Mouse (Mus musculus): ENCODE results near the gene Polr1d. TPM values are rescaled to one million over a fixed set of nuclear protein-coding genes. Genes with fewer than 3 reads are reported as not detected.
A peak's percentile ranks its signal among the peaks of the same experiment; 100 is the strongest.

Gene Polr1d
- polyA plus RNA-seq, 1 experiment from 2014 or later, result 89.7 TPM

DNA sequence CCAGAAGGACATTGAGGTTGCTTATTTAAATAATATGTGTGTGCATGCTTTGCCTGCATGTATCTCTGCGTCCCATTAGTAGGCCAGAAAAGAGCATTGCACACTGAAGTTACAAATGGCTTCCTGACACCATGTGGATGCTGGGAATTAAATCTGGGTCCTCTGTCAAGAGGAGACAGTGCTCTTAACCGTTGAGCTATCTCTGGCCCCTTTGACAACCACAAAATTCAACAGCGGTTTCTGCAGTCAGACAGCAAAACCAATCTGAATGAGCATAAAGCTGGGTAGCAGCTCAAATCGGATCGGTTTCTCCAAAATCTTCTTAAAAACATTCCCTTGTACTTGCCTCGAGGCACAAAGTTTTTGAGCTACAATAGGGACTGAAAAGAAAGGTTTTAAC lies 23.8 kb upstream of the Polr1d start:
- Histone ChIP-seq H3K36me3 (ENCODE audit: control insufficient read depth, insufficient read depth, low read length) (no peaks in the 10 kb centered on the region), H3K4me1 (ENCODE audit: control insufficient read depth, insufficient read depth, low read length) (peaks cover 14% of the 10 kb centered on the region), H3K9me3 (replicated peaks; ENCODE audit: control insufficient read depth, low read length, poor library complexity, severe bottlenecking) (no peaks in the 10 kb centered on the region), H3K27me3 (ENCODE audit: control insufficient read depth, insufficient read depth, low read depth, low read length) (no peaks in the 10 kb centered on the region), H3K4me3 (ENCODE audit: low read depth, low read length) (no peak overlapping the region), H3K27ac (ENCODE audit: low read length) (no peak overlapping the region), H3K9ac (ENCODE audit: low read depth, low read length) (no peak overlapping the region), H3K4me2 (ENCODE audit: low read length) (no peak overlapping the region)
- no peak for ATAC-seq
- 75% methylated on average over 6 of the region's 6 CpGs for WGBS

DNA sequence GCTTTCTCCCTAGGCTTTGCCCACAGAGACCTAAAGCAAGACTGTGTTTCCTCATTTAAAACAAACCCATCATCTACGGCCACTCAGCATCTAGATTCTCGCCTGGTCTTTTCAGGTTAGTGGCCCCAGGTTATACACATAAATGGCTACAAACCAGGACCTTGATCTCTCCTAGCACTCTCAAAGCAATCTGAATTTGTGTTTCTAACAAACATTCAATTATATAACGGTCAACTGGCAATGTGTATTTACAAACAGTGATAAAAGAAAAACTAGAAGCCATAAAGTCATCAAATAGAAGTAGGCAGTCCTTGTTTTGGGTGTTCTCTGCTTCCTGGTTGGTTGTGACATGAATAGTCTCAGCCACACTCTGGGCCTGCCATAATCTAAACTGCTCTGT lies 23.4 kb upstream of the Polr1d start:
- H3K4me3 ChIP-seq (ENCODE audit: low read depth, low read length), result no peak overlapping the region
- H3K4me2 ChIP-seq (ENCODE audit: low read length), result no peak overlapping the region
- H3K36me3 ChIP-seq (ENCODE audit: control insufficient read depth, insufficient read depth, low read length), result no peaks in the 10 kb centered on the region
- no peak for ATAC-seq
- H3K9ac ChIP-seq (ENCODE audit: low read depth, low read length), result no peak overlapping the region
- peaks cover 14% of the 10 kb centered on the region for H3K4me1 ChIP-seq (ENCODE audit: control insufficient read depth, insufficient read depth, low read length)
- no peaks in the 10 kb centered on the region for H3K27me3 ChIP-seq (ENCODE audit: control insufficient read depth, insufficient read depth, low read depth, low read length)
- WGBS, result 85% methylated on average over 3 of the region's 3 CpGs
- no peak overlapping the region for H3K27ac ChIP-seq (ENCODE audit: low read length)
- H3K9me3 ChIP-seq (replicated peaks; ENCODE audit: control insufficient read depth, low read length, poor library complexity, severe bottlenecking), result no peaks in the 10 kb centered on the region

DNA sequence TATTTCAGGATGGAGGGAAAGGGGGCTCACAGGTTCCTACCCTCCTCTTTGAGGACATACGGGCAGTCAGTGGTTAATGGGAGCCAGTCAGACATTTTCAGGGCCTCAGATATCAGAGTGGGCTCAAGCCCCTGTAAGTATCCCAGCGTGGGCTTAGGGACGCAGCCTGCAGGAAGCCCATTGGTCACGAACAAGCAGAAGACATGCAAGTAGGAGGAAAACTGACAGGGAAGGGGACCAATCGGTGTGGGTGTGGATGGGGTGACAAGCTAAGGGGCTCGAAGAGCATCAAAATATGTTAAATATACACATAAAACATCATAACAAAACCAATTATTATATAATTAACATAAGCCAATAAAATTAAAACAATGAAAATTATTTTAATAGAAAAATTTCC lies 22.5 kb upstream of the Polr1d start:
- Histone ChIP-seq H3K4me1 (ENCODE audit: control insufficient read depth, insufficient read depth, low read length) (peaks cover 14% of the 10 kb centered on the region), H3K4me3 (ENCODE audit: low read depth, low read length) (no peak overlapping the region), H3K27me3 (ENCODE audit: control insufficient read depth, insufficient read depth, low read depth, low read length) (no peaks in the 10 kb centered on the region), H3K27ac (ENCODE audit: low read length) (no peak overlapping the region), H3K4me2 (ENCODE audit: low read length) (no peak overlapping the region), H3K36me3 (ENCODE audit: control insufficient read depth, insufficient read depth, low read length) (no peaks in the 10 kb centered on the region), H3K9me3 (replicated peaks; ENCODE audit: control insufficient read depth, low read length, poor library complexity, severe bottlenecking) (no peaks in the 10 kb centered on the region), H3K9ac (ENCODE audit: low read depth, low read length) (no peak overlapping the region)
- WGBS, result 77% methylated on average over 6 of the region's 6 CpGs
- peak; percentile 30; the same call in 1 of the 2 replicates for ATAC-seq

DNA sequence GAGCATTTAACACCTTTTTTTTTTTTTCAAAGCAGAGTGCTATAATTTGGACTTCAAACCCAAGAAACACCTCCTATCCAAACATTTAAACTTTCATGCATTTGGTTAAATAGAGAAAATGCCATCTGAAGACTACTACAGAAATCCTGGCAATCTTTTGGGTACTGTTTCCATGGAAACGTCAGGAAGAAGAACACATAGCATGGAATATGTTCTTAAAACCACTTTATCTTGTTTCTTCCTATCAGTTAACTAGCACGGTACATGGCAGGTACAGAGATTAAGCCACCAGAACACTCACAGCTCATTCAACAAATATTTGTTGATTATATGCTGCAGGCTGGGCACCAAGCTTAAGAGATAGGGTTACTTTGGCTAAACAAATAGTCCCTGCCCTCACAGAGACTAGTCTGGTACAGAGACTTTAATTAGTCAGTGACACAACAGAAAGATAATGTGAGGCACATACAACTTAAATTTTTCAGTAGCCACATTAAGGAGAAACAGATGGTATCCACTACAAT lies 22.0 kb upstream of the Polr1d start:
- ATAC-seq, result no peak
- no peaks in the 10 kb centered on the region for H3K27me3 ChIP-seq (ENCODE audit: control insufficient read depth, insufficient read depth, low read depth, low read length)
- no peak overlapping the region for H3K4me2 ChIP-seq (ENCODE audit: low read length)
- WGBS, result 65% methylated on average over 2 of the region's 2 CpGs
- no peaks in the 10 kb centered on the region for H3K36me3 ChIP-seq (ENCODE audit: control insufficient read depth, insufficient read depth, low read length)
- H3K4me3 ChIP-seq (ENCODE audit: low read depth, low read length), result no peak overlapping the region
- no peak overlapping the region for H3K27ac ChIP-seq (ENCODE audit: low read length)
- H3K9me3 ChIP-seq (replicated peaks; ENCODE audit: control insufficient read depth, low read length, poor library complexity, severe bottlenecking), result no peaks in the 10 kb centered on the region
- peaks cover 14% of the 10 kb centered on the region for H3K4me1 ChIP-seq (ENCODE audit: control insufficient read depth, insufficient read depth, low read length)
- no peak overlapping the region for H3K9ac ChIP-seq (ENCODE audit: low read depth, low read length)

DNA sequence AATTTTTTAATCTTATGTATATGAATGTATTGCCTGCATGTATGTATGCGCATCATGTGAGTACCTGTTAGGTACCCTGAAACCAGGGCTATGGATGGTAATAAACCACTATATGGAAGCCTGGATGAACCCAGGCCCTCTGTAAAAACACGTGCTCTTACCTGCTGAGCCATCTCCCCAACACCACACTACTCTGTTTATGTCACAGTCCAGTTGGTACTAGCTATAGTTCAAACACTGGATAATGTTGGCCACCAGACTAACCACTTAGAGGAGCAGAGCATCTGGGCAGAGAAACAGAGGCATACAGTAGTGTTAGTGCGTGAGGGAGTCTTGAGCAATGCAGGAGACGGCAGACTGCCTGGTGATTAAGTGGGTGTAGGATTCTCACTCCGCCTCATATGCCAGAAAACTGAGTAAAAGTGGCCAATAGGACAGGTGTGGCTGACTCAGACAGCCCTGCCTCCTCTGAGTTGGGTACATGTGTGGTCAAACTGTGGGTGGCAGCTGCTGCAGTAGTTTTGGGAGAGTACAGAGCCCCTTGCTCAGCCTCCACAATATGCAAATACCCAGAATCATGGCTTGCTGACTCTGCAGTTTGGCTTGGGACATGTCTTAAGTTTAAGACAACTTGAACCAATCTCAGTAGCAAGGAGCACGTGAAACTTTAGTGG lies 21.1 kb upstream of the Polr1d start:
- no peak overlapping the region for H3K9ac ChIP-seq (ENCODE audit: low read depth, low read length)
- no peaks in the 10 kb centered on the region for H3K36me3 ChIP-seq (ENCODE audit: control insufficient read depth, insufficient read depth, low read length)
- WGBS, result 95% methylated on average over 6 of the region's 6 CpGs
- H3K27ac ChIP-seq (ENCODE audit: low read length), result no peak overlapping the region
- no peak overlapping the region for H3K4me2 ChIP-seq (ENCODE audit: low read length)
- no peaks in the 10 kb centered on the region for H3K27me3 ChIP-seq (ENCODE audit: control insufficient read depth, insufficient read depth, low read depth, low read length)
- peaks cover 14% of the 10 kb centered on the region for H3K4me1 ChIP-seq (ENCODE audit: control insufficient read depth, insufficient read depth, low read length)
- no peaks in the 10 kb centered on the region for H3K9me3 ChIP-seq (replicated peaks; ENCODE audit: control insufficient read depth, low read length, poor library complexity, severe bottlenecking)
- H3K4me3 ChIP-seq (ENCODE audit: low read depth, low read length), result no peak overlapping the region
- ATAC-seq, result no peak

DNA sequence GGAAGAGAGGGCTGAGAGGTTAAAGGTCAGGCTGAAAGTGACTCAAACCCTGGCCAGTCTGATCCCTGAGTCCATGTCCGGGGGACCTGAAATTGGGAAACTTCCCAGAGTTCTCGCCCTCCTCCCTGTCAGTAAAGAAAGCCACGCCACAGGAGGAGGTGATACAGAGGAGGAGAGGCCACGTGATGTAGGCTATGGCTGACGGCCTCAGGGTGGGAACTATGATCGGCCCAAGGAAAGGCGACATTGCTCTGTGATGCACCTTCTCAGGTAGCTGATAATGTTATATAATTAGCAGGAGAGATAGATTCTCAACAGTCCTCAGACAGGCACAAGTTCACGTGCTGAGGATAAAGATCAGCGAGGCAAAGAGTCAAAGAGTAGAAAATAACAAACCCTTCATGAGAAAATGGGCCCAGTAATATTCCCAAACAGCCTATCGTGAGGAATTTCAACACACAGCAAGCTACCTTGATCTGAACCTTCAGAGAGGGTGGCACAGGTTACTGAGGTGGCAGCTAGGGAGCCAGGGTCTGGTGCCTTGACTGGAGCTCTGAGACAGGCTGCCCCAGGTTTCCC lies 20.0 kb upstream of the Polr1d start:
- Histone ChIP-seq H3K4me2 (ENCODE audit: low read length) (no peak overlapping the region), H3K27ac (ENCODE audit: low read length) (no peak overlapping the region), H3K9ac (ENCODE audit: low read depth, low read length) (no peak overlapping the region), H3K4me3 (ENCODE audit: low read depth, low read length) (no peak overlapping the region), H3K4me1 (ENCODE audit: control insufficient read depth, insufficient read depth, low read length) (peaks cover 9% of the 10 kb centered on the region), H3K27me3 (ENCODE audit: control insufficient read depth, insufficient read depth, low read depth, low read length) (no peaks in the 10 kb centered on the region), H3K36me3 (ENCODE audit: control insufficient read depth, insufficient read depth, low read length) (no peaks in the 10 kb centered on the region), H3K9me3 (replicated peaks; ENCODE audit: control insufficient read depth, low read length, poor library complexity, severe bottlenecking) (no peaks in the 10 kb centered on the region)
- WGBS, result 89% methylated on average over 10 of the region's 10 CpGs
- ATAC-seq, result no peak

DNA sequence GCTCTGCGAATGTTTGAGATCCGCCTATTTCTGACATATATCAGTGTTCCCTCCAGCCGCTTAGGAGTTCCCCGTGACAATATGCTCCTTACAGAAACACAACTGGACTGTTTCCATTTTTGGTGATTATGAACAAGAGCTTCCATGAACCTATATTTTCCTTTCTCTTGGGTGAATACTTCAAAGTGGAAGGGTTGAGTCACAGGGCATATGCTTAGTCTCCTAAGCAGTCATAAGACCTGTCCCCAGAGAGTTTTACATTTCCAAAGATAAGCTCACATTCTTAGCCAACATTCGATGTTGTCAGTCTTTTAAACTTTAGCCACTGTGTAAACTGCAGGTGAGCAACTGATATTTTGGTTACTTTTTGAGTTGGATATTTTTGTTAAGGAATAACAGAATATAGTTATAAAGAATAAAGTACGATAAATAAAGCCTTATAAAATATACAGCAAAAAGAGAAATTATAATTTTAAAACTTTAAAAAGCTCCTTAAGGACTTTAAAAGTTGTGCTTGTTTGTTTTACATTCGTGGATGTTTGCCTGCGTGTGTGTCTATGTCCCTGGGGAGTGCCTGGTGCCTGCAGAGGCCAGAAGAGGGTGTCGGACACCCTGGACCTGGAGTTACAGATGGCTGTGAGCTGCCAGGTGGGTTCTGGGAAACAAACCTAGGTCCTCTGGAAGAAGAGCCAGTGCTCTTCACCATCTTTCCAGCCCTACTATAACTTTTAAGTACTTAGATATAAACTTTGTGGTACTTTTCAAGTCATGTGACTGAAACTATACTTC lies 19.0 kb upstream of the Polr1d start:
- Histone ChIP-seq H3K9me3 (replicated peaks; ENCODE audit: control insufficient read depth, low read length, poor library complexity, severe bottlenecking) (no peaks in the 10 kb centered on the region), H3K27ac (ENCODE audit: low read length) (no peak overlapping the region), H3K27me3 (ENCODE audit: control insufficient read depth, insufficient read depth, low read depth, low read length) (no peaks in the 10 kb centered on the region), H3K4me3 (ENCODE audit: low read depth, low read length) (no peak overlapping the region), H3K4me2 (ENCODE audit: low read length) (no peak overlapping the region), H3K36me3 (ENCODE audit: control insufficient read depth, insufficient read depth, low read length) (no peaks in the 10 kb centered on the region), H3K9ac (ENCODE audit: low read depth, low read length) (no peak overlapping the region), H3K4me1 (ENCODE audit: control insufficient read depth, insufficient read depth, low read length) (peaks cover 3% of the 10 kb centered on the region)
- ATAC-seq, result no peak
- WGBS, result 90% methylated on average over 9 of the region's 9 CpGs

DNA sequence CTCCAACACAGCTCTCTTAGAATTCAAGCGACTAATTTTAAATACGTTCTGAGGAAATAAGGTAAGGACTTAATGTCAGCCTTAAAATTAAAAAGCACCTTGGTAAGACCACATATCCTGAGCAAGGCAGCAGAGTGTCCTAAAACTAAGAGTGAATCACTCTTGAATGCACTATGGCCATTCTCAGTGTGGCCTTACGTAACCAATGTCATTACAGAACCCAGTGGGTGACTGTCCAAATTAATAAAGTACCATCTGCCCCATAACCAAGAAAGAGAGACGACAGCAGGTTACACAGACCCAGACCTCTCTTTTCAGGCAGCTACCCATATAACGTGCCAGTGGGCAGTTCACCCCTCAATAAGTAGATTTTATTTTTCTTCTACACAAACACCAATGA lies 18.2 kb upstream of the Polr1d start:
- Histone ChIP-seq H3K27ac (ENCODE audit: low read length) (no peak overlapping the region), H3K4me3 (ENCODE audit: low read depth, low read length) (no peak overlapping the region), H3K27me3 (ENCODE audit: control insufficient read depth, insufficient read depth, low read depth, low read length) (no peaks in the 10 kb centered on the region), H3K4me1 (ENCODE audit: control insufficient read depth, insufficient read depth, low read length) (peaks cover 3% of the 10 kb centered on the region), H3K9me3 (replicated peaks; ENCODE audit: control insufficient read depth, low read length, poor library complexity, severe bottlenecking) (no peaks in the 10 kb centered on the region), H3K9ac (ENCODE audit: low read depth, low read length) (no peak overlapping the region), H3K36me3 (ENCODE audit: control insufficient read depth, insufficient read depth, low read length) (no peaks in the 10 kb centered on the region), H3K4me2 (ENCODE audit: low read length) (no peak overlapping the region)
- 80% methylated on average over 5 of the region's 5 CpGs for WGBS
- no peak for ATAC-seq

DNA sequence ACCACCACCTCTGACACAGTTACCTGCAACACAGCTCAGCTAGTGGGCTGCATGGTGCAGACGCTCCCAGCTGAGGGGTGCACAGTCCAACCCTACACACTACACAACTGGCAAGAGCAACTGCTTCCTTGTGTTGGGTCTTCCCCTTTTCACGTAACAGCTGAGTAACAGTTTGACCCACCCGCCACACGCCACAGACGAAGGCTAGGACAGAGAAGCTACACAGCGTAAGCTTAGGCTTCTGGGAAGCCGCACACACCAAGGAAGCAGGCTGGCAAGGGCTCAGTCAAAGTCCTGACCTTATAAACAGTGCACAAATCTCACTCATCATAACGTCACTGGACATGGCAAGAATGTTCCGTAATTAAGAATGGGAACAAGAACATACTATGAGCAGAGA lies 17.5 kb upstream of the Polr1d start:
- 89% methylated on average over 9 of the region's 9 CpGs for WGBS
- H3K4me3 ChIP-seq (ENCODE audit: low read depth, low read length), result no peak overlapping the region
- no peaks in the 10 kb centered on the region for H3K9me3 ChIP-seq (replicated peaks; ENCODE audit: control insufficient read depth, low read length, poor library complexity, severe bottlenecking)
- no peaks in the 10 kb centered on the region for H3K36me3 ChIP-seq (ENCODE audit: control insufficient read depth, insufficient read depth, low read length)
- no peak overlapping the region for H3K4me2 ChIP-seq (ENCODE audit: low read length)
- H3K27me3 ChIP-seq (ENCODE audit: control insufficient read depth, insufficient read depth, low read depth, low read length), result no peaks in the 10 kb centered on the region
- H3K9ac ChIP-seq (ENCODE audit: low read depth, low read length), result no peak overlapping the region
- no peak for ATAC-seq
- H3K4me1 ChIP-seq (ENCODE audit: control insufficient read depth, insufficient read depth, low read length), result peaks cover 3% of the 10 kb centered on the region
- no peak overlapping the region for H3K27ac ChIP-seq (ENCODE audit: low read length)

Data from midbrain, embryonic 16.5 days (tissue).